Mouse (Mus musculus): Measurements from ENCODE around the gene Ift88.
A peak's percentile ranks its signal among the peaks of the same experiment; 100 is the strongest.

Gene Ift88

DNA sequence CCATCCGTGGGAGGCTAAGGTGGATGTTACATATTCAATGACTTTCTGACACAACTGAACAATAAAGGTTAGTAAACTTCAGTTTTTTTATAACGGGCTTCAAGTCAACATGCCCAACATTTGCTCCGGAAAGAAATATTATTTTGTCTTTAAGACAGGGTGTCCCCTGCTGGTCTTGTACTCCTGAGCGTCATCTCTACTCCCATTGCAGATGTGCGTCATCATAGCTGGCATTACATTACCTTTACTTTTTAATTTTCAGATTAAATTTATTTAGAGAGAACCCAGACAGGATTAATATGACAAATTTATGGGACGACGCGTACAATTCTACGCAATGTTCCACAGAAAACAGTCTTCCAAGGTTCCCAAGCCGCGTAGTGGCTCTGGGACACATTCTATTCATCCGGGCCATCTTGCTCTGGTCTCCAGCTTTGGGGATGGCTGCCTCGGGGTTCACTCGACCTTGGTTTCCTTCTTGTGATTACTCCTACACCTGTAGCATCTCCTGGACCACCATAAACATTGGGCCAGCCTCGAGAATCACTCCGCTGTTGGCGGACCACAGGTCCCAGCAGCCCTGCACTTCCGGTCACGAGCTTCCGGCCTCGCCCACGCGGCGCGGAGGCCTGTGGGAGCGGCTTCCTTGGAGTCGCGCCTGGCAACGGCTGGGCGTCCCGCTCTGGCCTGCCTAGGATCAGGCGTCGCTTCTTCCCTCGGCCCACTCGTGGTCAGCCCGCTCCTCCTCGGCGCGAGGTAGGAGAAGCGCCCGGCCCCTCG lies at the start of gene Ift88:
Gene Ift88 (plus strand): TSS at position 631 of the 780 bp plus-strand sequence.
- DNase-seq = peak; percentile 90

DNA sequence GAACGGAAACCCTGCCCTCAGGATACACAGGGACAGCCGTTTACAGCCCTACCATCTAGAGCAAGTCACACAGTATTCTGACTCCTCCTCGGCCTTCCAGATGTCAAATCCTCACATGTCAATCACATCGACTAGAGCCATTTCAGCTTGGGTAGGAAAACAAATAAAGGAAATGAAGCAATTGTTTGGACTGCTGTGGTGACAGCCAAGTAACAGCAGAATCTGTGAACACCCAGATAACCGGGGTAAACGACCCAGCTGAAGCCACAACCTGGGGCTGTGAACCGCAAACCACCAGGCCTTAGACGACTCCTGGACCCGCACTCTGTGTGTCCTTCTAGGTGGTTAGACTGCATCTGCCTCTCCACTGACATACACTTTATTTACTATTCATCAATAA lies 48.7 kb upstream of the Ift88 start:
- no peak for DNase-seq

DNA sequence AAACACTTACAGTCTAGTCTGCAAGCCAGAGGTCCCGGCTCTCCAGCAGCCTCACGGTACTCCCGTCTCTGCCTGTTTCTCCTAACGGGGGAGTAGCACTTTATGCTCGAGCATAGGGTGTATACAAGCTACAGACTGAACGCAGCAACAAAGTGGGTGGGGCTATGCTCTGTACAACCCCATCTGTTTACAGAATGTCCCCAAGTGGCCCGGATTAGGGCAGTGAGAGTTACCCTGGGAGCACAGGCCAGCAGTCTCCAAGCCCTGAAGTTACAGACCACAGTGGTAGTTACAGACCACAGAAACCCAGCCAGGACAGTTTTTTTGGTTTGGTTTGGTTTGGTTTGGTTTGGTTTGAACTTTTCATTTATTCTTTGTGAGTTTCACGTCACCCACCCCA lies 47.8 kb upstream of the Ift88 start:
- no peak for DNase-seq

DNA sequence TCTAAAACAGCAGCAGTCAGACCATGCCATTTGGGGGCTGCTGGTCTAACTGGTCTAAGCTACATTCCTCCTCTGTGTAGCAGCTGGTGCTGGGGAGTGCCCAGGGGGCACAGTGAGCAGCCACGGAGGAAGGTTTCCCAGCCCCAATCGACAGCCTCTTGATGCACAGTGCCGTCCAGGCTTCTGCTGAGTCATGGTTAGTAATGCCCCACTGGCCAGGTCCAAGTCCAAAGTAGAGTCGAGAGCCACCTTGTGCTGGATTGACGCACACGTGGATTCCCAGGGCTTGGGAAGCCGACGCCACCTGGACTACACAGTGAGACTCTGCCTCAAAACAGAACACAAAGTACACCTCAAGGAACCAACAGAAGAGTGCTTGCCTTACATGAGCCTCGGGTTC lies 46.9 kb upstream of the Ift88 start:
- DNase-seq = peak; percentile 91

DNA sequence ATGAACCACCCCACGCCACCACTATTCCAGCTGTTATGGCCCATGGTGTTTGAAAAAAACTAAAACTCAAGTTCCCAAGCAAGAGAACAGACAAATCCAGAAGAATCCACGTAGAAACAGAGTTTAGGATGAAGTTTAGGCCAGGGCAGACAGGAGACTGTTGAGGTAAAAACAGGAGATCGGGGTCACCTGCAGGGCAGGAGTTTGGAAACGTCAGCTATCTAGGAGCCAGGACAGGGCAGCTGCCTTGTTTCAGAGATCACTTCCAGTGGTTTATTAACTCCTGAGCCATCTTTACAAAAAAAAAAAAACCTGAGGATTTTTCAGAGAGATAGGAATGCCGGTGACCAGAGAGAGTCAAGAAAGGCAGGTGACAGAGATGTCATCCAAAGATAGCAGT lies 46.3 kb upstream of the Ift88 start:
- peak; percentile 71 for DNase-seq

DNA sequence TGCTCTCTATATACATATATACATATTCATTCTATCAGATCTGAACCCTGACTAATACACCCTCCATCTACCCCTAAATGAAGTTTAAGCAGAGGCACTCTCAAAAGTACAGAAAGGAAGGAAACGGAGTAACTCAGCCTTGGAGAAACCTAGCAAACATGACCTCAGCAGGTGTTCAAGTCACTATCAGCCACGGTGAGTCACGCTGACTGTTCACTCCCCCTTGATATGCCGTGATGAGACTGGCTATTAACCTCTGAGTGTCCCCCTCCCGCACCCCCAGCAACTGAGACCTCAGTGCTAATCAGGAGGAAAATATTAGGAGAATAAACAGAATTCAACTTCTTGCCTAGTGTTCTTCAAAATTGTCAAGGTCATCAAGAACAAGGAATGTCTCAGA lies 38.2 kb upstream of the Ift88 start:
- DNase-seq = no peak

DNA sequence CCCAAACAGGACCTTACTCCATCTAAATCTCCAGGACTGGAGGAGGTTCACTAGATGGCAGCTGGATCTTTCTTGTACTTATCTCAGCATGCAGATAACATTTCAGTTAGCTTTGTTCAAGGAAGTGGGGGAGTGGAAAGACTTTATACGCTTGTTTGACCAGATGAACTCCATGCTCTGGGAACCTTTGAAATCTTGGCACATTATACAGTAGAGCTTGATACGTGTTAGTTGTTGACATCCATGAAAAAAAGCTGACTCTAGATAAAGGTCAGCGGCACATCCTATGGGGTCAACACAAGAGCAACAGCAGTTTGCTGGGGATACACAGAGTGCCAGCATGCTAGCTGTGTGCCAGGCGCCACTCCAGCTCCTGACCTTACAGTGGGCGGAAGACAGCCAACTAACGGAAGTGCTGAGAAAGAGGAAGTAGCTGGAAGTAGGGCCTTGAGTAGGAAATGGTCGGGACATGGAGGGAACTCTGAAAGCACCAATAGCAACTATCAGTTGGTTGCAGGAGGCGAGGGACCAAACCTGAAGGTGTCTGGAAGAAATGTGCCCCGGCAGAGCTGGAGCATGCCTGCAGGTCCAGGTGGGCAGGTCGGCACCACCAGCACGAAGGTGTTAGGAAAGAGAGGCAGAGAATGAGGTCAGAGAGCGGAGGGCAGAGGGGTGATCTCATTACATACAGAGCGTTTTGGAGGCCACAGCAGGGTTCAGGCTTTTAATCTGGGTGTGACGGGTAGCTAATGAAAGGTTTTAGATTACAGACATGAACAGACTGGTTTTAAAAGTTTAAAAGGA lies 36.9 kb upstream of the Ift88 start:
- DNase-seq = peak; percentile 29

DNA sequence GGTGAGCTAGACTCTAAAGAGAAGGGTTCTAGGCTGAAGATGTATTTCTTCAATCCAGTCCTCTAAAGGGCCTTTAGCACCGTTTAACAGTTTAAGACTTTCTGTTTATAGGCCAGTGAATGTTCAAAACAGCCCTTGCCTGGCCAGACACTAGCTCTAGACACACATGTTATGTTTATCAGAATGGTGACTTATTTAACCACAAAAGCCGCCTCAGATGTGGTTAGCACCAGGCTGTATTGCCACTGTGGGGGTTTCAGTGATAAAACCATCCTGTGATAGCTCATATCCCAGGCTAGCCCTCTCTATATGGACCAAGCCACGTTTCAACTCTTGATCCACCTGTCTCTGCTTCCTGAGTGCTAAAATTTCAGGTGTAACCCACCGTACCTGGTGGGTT lies 32.2 kb upstream of the Ift88 start:
- no peak for DNase-seq

DNA sequence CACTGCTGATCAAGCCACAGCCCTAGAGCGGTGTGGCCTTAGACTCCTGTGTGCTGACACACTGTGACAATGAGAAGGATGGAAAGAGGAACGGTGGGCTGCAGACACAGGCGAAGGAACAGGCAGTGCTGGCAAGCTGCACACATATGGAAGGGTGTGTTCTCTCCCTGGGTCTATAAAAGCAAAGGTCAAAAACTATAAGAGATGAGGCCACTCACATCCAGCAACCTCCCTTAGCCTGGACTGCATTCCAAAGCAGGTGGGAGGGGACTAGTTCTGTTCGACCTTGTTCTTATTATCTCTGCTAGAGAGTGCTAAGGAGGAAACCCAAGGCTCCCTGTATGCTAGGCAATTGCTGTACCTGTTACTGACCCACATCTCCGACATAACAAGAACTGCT lies 31.6 kb upstream of the Ift88 start:
- DNase-seq = no peak

DNA sequence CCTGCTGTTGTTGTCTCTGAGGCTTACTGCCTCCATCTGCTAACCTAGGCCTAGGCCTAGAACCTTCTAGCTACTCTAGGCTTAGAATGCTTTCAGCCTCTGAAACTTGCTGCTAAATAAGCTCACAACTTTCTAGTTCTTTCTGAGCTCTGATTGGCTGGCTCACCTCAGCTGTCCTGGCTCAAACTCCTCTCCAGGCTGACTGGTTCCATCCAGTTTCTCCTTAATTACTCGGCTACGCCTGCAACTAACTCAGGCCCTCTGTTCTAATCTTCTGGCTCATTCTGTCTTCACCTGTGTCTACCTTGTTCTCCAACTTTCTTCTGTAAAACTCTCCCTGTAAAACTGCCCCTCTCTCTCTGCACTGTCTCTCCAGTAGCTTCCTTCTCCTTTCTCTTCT lies 28.4 kb upstream of the Ift88 start:
- peak; percentile 63 for DNase-seq

DNA sequence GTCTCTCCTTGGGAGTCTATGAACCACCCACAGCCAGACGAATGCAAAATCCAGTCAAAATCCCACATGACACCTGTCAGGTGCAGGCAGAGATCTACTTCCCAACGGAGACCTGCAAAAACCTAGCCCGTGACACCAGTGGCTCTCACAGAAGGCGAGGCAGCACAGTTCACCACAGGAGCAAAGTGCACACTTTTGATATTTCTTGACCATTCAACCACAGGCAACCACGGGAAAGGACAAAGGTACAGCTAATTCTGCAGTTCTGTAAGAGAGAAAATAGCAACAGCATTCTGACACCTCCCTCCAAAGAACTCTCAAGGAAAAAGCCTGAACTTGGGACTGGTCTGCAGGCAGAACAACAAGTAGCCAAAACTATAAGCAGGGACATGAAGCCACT lies 26.6 kb upstream of the Ift88 start:
- peak; percentile 82 for DNase-seq

DNA sequence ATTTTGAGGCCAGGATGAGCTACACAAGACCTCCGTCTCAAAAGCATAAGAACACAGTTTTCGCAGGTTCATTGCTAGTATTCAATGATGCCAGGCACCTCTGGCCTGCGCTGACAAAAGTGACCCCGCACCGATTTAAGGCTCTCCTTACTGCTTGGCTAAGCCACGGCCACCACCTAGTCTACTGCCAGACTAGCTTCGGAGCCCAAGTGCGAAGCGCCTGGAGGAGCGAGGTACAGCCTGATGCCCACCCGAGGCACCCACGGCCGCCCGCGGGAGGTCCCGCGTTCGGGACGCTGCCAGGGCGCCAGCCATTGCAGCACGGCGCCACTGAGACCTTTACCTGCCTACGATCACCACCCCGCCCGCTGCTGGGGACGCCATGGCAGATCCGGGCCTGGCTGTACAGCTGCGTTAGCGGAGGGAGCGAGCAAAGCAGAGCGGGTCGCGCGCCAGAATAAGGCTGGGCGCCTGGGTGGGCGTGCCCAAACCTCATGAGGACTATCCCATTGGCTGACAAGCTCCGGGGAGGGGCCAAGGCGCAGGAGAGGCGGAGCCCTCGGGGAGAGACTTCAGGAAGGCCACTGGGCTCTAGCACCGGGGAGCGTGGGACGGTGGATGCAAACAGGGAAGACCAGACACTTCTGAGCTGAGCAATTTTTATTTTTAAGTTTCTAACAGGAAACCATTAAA lies 25.7 kb upstream of the Ift88 start, which contains the start of gene Cryl1:
Gene Cryl1 (minus strand): TSS at position 465 of the 693 bp plus-strand sequence.
- DNase-seq = peak; percentile 97

DNA sequence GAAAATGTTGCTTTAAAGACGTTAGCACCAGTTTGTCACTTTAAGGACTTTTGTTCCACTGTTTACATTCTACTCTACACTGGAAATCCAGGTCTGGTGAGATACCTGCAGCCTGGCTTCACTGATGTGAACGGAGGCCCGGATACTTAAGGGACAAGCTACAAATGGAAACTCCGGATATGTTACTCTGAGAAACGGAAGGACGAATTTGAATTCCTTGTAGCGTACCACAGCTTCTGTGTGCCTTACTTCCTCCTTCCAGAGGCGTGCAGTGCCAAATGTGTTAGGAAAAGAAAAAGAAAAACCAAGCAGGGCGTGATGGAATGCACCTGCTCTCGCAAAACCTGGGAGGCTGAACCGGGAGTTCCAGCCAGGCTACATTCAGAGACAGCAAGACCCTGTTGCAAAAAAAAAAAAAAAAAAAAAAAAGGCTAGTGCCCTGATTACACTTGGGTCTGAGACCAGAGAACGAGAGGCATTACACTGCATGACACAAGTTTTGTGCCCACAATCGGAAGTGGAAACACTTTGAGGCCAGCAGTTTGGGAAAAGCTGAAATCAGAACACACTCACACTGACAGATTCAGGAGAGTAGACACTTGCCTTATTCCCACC lies 24.9 kb upstream of the Ift88 start:
- DNase-seq = peak; percentile 40

DNA sequence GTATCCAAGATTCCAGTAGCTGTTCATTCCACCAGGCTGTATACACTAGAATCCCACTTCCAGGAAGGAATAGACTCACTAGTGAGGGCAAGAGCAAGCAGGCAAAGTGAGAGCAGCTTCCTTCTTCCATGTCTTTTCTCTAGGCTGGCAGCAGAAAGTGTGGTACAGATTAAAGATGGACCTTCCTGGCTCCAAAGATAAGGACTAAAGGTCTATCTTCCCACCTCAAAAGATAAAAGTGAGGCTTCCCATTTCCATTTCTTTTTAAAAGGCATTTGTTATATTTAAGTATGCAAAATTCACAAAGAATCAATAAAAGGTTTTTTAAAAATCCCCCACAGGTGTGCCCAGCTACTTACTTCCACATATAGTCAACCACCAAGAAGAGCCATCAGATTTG lies 21.0 kb upstream of the Ift88 start:
- DNase-seq = no peak

DNA sequence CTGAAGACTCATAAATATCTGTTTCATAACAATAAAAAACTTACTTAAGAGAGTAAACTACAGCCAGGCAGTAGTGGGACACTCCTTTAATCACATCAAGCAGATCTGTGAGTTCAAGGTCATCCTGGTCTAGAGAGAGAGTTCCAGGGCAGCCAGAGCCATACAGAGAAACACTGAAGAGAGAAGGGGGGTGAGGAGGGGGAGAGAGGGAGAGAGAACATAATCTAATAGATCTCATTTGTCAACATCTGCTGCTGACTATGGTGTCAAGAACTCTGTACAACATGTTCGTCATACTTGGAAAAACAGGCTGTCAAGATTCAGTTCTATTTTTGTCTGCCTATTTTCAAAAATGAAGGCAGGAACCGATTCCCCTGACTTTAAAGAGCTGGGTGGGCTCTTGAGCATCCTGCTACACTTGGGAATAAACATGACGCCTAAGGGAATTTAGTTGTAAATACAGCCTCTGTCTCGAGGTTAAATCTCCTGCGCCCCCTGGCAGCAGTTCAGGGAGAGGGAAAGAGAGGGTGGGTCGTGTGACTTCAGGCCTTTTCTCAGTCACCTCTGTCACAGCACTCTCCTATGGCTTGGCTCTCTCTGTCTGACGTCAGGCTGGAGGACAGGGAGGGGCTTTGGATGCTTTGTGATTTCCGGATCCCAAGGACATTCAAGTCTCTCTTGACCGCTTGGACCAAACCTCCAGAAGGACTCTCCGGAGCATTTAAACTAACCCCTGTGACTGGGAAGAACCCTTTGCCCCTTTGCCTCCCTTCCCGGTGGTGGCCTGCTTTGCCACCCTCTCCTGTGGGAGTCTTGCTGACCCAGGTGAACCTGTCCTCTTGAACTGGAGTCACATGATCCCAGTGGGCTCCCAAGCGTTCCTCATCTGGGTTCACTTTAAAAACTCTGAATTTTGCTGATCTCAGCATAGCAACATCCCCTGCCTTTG lies 16.5 kb upstream of the Ift88 start:
- DNase-seq = peak; percentile 88

DNA sequence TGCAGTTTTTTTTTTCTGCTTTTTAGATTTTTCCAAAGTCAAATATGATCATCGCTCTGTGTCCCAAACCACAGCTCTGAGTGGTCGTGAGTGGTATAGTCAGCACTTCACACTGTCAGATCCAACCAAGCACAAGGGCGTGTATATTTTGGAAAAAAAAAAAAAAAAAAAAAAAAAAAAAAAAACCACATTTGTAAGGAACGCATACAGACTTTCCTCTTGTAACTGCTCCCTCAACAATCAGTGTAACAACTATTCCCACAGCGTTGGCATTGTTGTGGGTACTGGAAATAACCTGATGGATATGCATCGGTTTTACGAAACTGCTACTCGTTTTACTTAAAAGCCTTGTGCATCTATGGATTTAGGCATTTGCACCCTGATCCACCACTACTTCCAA lies 15.8 kb upstream of the Ift88 start:
- DNase-seq = no peak

DNA sequence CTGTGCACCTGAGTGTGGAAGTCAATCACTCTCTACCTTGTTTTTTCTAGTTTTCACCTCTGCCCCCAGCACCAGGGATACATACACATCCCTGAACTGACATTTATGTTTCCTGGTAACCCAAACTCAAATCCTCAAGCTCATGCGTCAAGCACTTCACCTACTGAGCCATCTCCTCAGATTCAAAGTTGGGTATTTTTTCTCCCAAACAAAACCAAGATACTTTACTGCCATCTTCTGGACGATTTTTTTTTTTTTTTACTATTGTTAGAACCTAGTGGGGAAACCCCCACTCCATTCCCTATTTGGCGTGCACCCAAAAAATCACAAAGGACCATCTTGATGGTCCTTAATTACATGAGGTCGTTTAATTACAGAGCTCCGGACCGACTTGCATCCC lies 14.8 kb upstream of the Ift88 start:
- no peak for DNase-seq

DNA sequence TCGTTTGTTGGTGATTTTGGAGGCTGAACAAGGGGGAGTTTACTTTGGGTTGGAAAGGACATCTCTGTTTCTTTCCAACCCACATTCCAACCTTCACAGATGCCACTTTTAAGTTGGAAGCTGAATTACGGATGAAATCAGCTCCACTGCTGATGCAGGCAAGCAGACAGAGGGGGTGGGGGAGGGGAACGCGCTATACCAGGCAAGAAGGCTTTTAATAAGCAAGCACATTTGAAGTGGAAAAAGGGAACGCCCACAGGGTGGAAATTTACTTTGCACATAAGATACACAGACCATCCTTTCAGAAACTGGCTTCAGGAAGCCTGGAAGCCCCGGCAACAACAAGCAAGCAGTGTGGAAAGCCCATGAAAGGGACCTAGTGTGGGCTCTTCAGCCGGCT lies 11.7 kb upstream of the Ift88 start:
- no peak for DNase-seq

DNA sequence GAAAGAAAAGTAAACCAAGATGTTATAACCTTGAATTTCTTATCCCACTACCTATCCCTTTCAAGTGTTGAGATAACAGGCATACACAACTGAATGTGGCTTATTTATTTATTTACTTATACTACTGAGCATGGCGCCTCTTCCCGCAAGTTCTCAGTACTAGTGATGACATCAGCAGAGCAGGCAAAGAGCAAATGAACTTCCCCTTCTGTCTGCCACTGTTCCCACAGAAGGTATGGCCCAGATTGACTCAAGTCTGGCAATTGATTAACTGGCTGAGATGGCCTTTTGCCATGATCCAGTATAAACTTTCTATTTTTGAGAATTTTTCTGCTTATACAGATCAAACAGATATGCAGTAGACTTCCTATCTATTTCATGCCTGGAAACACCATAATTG lies 6.7 kb upstream of the Ift88 start:
- no peak for DNase-seq

DNA sequence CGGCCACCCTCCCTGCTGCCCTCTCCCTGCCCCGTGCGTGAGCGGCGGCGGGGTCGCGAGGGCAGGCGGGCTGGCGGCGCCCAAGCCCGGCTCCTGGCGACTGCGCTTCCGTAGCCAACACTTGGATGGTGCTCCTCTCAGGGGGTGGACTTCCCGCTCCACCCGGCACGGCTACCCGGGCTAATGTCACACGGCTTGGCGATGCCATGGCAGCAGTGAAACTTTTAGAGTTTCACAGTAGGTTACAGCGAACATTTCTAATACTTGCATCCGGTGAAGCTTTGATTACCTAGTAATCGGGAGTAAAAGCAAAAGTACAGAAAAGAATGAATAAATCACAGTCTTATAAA lies 325 bp downstream of the Ift88 start:
- DNase-seq = no peak

DNA sequence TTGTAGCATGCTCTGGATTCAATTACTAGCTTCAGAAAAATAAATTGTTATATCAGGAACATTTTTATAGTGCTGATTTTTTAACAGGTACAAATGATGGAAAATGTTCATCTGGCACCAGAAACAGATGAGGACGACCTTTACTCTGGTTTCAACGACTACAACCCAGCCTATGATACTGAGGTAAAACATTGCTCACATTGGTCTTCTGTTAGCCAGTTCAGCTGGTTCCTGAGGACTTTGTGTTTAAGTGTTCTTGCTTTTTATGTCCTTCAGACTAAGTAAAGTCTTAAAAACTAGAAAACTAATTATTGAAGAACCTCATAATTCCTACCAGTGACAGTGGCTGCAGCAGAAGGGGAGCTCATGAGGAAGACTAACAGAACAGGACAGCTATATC lies 6.6 kb downstream of the Ift88 start:
- no peak for DNase-seq

DNA sequence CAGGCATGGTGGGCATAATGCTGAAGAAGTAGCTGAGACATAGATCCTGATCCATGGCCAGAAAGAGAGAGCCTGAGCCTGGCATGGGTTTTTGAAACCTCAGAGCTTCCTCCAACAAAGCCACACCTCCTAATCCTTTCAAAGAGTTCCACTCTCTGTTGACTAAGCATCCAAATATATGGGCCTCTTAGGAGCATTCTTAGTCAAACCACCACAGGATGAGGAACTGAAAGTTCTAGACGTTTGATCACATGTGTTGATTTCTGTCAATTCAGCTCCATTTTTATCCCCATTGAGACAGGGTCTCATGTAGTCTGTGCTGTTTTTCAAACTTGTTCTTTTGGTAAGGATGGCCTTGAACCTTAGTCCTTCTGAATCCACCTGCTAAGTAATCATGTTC lies 28.7 kb downstream of the Ift88 start:
- DNase-seq = no peak

All from kidney, adult 11 months (tissue).